Mouse (Mus musculus) lung, adult 2 months (tissue): Measurements from ENCODE around the gene Tubb2a.

ENCODE experiments used
- CTCF ChIP-seq: fragments of 200-500 bp; IDR thresholded peaks from 2 replicates; pipeline ENCODE4 v1.5.1; 2011; ENCODE audit warnings: mild to moderate bottlenecking, low read length, control low read depth; ENCODE audit not compliant: insufficient read depth
- POLR2A ChIP-seq: fragments of 200-500 bp; IDR thresholded peaks from 2 replicates; pipeline ENCODE4 v1.6.1; 2011; ENCODE audit warnings: low read depth, mild to moderate bottlenecking, control low read depth, low read length, borderline replicate concordance; ENCODE audit errors: extremely low read depth

DNA sequence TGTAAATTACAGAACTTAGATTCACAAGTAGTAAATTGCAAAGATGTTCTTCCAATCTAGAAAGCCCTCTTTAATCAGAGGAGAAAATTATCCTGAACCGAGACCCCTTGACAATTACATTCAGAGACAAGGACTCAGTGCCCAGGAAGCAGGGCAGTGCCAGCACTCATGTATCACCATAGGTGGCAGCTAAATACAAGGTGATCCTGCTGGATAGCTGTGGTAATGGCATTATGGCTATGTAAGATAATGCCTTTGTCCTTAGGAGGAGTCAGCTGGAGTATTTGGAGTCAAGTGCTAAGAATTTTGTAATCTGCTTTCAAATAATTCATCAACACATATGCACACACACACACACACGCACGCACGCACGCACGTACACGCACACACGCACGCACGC is 23.4 kb upstream of the Tubb2a start:
- TF ChIP-seq CTCF (no peak), POLR2A (no peak)
